Comparison of ENCODE assay signal across 27 mouse cellular contexts in genomic region chr13:115535900-115536299, GRCm38 (mm10).
DNase-seq lines count a peak whose midpoint lies in the region; ATAC-seq and TF ChIP-seq lines count a peak whose summit lies in the region.
"Had no signal": no experiment of that assay in that cellular context is flagged by ENCODE, and none has a peak within 500 bp of the region (broad histone marks: within the 10 kb centered on the region; RNA-seq: fewer than 3 reads in every experiment).

No protein-coding gene starts in this region.

- no peak for DNase-seq in forebrain, embryonic 11.5 days (ENCODE audit: low spot score)
- no peak for DNase-seq in forebrain, embryonic 10.5 days (ENCODE audit: extremely low spot score, low spot score)
- peak; percentile 15 for DNase-seq in retina, postnatal 1 day
- no peak for DNase-seq in retina, embryonic 14.5 days (ENCODE audit: low spot score)
- DNase-seq in forebrain, postnatal 0 days: no peak
- no peak for DNase-seq in spleen, adult 18-20 months
- DNase-seq: adrenal gland, adult 8-10 months; adrenal gland, postnatal 14 days; adrenal gland, postnatal 36 days; B cell, adult 2 months; cerebellum, adult 11 months; cerebellum, adult 18-20 months; cerebellum, adult 8-10 months; cerebellum, adult 9-11 months; cerebellum, postnatal 14 days; cerebellum, postnatal 36 days; embryo, embryonic 11 days had no signal

- H3K36me3 ChIP-seq in forebrain, embryonic 13.5 days (ENCODE audit: poor library complexity, severe bottlenecking): no peaks in the 10 kb centered on the region
- no peaks in the 10 kb centered on the region for H3K36me3 ChIP-seq in forebrain, embryonic 11.5 days (ENCODE audit: control insufficient read depth, insufficient read depth, low read length)
- H3K36me3 ChIP-seq in forebrain, embryonic 15.5 days: no peaks in the 10 kb centered on the region
- H3K36me3 ChIP-seq in forebrain, embryonic 10.5 days (replicated peaks): no peaks in the 10 kb centered on the region
- no peaks in the 10 kb centered on the region for H3K36me3 ChIP-seq in forebrain, postnatal 0 days (ENCODE audit: insufficient read depth)
- H3K36me3 ChIP-seq: embryonic facial prominence, embryonic 13.5 days; embryonic facial prominence, embryonic 15.5 days; G1E had no signal

- 71% methylated on average over 3 of the region's 3 CpGs for WGBS in forebrain, embryonic 13.5 days
- 81% methylated on average over 3 of the region's 3 CpGs for WGBS in forebrain, embryonic 11.5 days
- 56% methylated on average over 3 of the region's 3 CpGs for WGBS in forebrain, embryonic 15.5 days
- 84% methylated on average over 3 of the region's 3 CpGs for WGBS in forebrain, embryonic 10.5 days
- WGBS in forebrain, postnatal 0 days: 55% methylated on average over 3 of the region's 3 CpGs

- H3K27ac ChIP-seq in forebrain, embryonic 13.5 days: no peak overlapping the region
- H3K27ac ChIP-seq in forebrain, embryonic 11.5 days (ENCODE audit: low read depth, low read length): no peak overlapping the region
- H3K27ac ChIP-seq in forebrain, embryonic 15.5 days (replicated peaks): no peak overlapping the region
- no peak overlapping the region for H3K27ac ChIP-seq in forebrain, embryonic 10.5 days
- no peak overlapping the region for H3K27ac ChIP-seq in forebrain, postnatal 0 days (ENCODE audit: low read depth, low read length)
- H3K27ac ChIP-seq: embryonic facial prominence, embryonic 13.5 days; embryonic facial prominence, embryonic 15.5 days had no signal

- peak; percentile 48; the same call in 1 of the 2 replicates for ATAC-seq in forebrain, embryonic 13.5 days
- ATAC-seq in forebrain, embryonic 11.5 days (replicated peaks; ENCODE audit: low FRiP score): no peak
- peak; percentile 67 for ATAC-seq in forebrain, embryonic 15.5 days (replicated peaks)
- peak; percentile 38; the same call in 1 of the 2 replicates for ATAC-seq in forebrain, postnatal 0 days
- ATAC-seq: activated CD4-positive, CD25-positive, alpha-beta regulatory T cell, adult 4 months; CD4-positive, CD25-positive, alpha-beta regulatory T cell, adult 4 months; Patski had no signal

- H3K4me3 ChIP-seq in forebrain, embryonic 13.5 days: no peak overlapping the region
- no peak overlapping the region for H3K4me3 ChIP-seq in forebrain, embryonic 11.5 days (ENCODE audit: low read depth, low read length)
- H3K4me3 ChIP-seq in forebrain, embryonic 15.5 days: no peak overlapping the region
- H3K4me3 ChIP-seq in forebrain, embryonic 10.5 days: no peak overlapping the region
- no peak overlapping the region for H3K4me3 ChIP-seq in forebrain, postnatal 0 days (ENCODE audit: low read depth, low read length)
- H3K4me3 ChIP-seq: embryonic facial prominence, embryonic 13.5 days; embryonic facial prominence, embryonic 15.5 days; erythroblast, embryonic 14.5 days had no signal

- no peak overlapping the region for H3K9ac ChIP-seq in forebrain, embryonic 13.5 days
- no peak overlapping the region for H3K9ac ChIP-seq in forebrain, embryonic 11.5 days (ENCODE audit: low read length)
- H3K9ac ChIP-seq in forebrain, embryonic 15.5 days (replicated peaks): no peak overlapping the region
- H3K9ac ChIP-seq in forebrain, postnatal 0 days: no peak overlapping the region
- H3K9ac ChIP-seq: embryonic facial prominence, embryonic 13.5 days; embryonic facial prominence, embryonic 15.5 days had no signal

- no peaks in the 10 kb centered on the region for H3K9me3 ChIP-seq in forebrain, embryonic 13.5 days (replicated peaks)
- no peaks in the 10 kb centered on the region for H3K9me3 ChIP-seq in forebrain, embryonic 11.5 days (ENCODE audit: control insufficient read depth, low read length)
- no peaks in the 10 kb centered on the region for H3K9me3 ChIP-seq in forebrain, embryonic 15.5 days
- no peaks in the 10 kb centered on the region for H3K9me3 ChIP-seq in forebrain, embryonic 10.5 days
- no peaks in the 10 kb centered on the region for H3K9me3 ChIP-seq in forebrain, postnatal 0 days (ENCODE audit: low read length)
- H3K9me3 ChIP-seq: embryonic facial prominence, embryonic 13.5 days; embryonic facial prominence, embryonic 15.5 days had no signal

- no peak for TF ChIP-seq CTCF in forebrain, postnatal 0 days (IDR thresholded peaks at IDR 0.05; ENCODE audit: low read depth)

- H3K4me1 ChIP-seq in forebrain, embryonic 13.5 days: no peaks in the 10 kb centered on the region
- H3K4me1 ChIP-seq in forebrain, embryonic 11.5 days (replicated peaks; ENCODE audit: control insufficient read depth, insufficient read depth, low read length): no peaks in the 10 kb centered on the region
- no peaks in the 10 kb centered on the region for H3K4me1 ChIP-seq in forebrain, embryonic 15.5 days
- H3K4me1 ChIP-seq in forebrain, embryonic 10.5 days: no peaks in the 10 kb centered on the region
- H3K4me1 ChIP-seq in forebrain, postnatal 0 days (ENCODE audit: insufficient read depth): no peaks in the 10 kb centered on the region
- H3K4me1 ChIP-seq: embryonic facial prominence, embryonic 13.5 days; embryonic facial prominence, embryonic 15.5 days had no signal

- no peak overlapping the region for H3K4me2 ChIP-seq in forebrain, embryonic 13.5 days
- H3K4me2 ChIP-seq in forebrain, embryonic 11.5 days (ENCODE audit: low read depth, low read length, severe bottlenecking): no peak overlapping the region
- no peak overlapping the region for H3K4me2 ChIP-seq in forebrain, embryonic 15.5 days (replicated peaks)
- H3K4me2 ChIP-seq in forebrain, postnatal 0 days (ENCODE audit: low read depth): no peak overlapping the region
- H3K4me2 ChIP-seq: embryonic facial prominence, embryonic 13.5 days; embryonic facial prominence, embryonic 15.5 days had no signal

- H3K27me3 ChIP-seq in forebrain, embryonic 13.5 days: no peaks in the 10 kb centered on the region
- H3K27me3 ChIP-seq in forebrain, embryonic 11.5 days (ENCODE audit: control insufficient read depth, insufficient read depth, low read length): no peaks in the 10 kb centered on the region
- H3K27me3 ChIP-seq in forebrain, embryonic 15.5 days: no peaks in the 10 kb centered on the region
- no peaks in the 10 kb centered on the region for H3K27me3 ChIP-seq in forebrain, embryonic 10.5 days (ENCODE audit: poor library complexity, severe bottlenecking)
- no peaks in the 10 kb centered on the region for H3K27me3 ChIP-seq in forebrain, postnatal 0 days (ENCODE audit: insufficient read depth, low read length)
- H3K27me3 ChIP-seq: CH12.LX; embryonic facial prominence, embryonic 13.5 days; embryonic facial prominence, embryonic 15.5 days had no signal
